ENCODE assay signal across 17 mouse cellular contexts in the genomic region with DNA sequence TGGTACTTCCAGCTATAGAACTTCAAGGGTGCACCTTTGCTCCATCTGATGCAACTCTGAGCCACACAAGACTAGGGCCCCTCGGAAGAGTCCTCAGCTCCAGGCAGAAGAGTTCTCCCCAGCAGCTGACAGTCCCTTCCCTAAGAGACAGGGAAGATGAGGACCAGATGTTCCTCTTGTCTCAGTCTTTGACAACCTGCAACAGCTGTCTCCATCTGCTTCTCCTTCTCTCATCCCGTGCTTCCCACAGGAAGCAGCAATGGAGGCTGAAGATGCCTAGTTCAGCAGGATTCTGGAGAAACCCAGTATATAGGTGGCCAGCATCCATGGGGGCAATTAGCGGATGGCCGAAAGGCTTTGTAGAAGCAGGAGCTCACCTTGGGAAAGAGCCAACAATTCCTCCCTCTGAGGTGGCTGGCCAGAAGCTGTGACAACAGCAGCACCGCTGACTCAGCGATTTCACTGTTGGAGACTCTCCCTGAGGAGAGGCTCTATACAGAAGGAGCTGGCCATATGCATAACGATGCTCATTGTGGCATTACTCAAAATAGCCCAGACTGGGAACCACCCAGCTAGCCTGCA. TPM values are rescaled to one million over a fixed set of nuclear protein-coding genes. Genes with fewer than 3 reads are reported as not detected.
DNase-seq lines count a peak whose midpoint lies in the region; ATAC-seq and TF ChIP-seq lines count a peak whose summit lies in the region.
"Had no signal": no experiment of that assay in that cellular context is flagged by ENCODE, and none has a peak within 500 bp of the region (broad histone marks: within the 10 kb centered on the region; RNA-seq: fewer than 3 reads in every experiment).

No protein-coding gene starts in this region.

- intact Hi-C loops in left cerebral cortex, postnatal 10 days (cut with DNase I): loop anchor here (10.0 kb wide), 2 partner anchors 97 to 153 kb away; no protein-coding TSS in a partner anchor

- H3K4me3 ChIP-seq in forebrain, embryonic 11.5 days (ENCODE audit: low read depth, low read length): no peak overlapping the region
- H3K4me3 ChIP-seq in forebrain, embryonic 16.5 days (replicated peaks; ENCODE audit: low read length): no peak overlapping the region
- H3K4me3 ChIP-seq in liver, postnatal 0 days (ENCODE audit: low read depth, low read length): no peak overlapping the region
- H3K4me3 ChIP-seq in liver, embryonic 12.5 days: no peak overlapping the region
- no peak overlapping the region for H3K4me3 ChIP-seq in CH12.LX (replicated peaks in 1 of 3; ENCODE audit: low read depth in 2 of 3, low read length in 2 of 3, poor library complexity in 1 of 3)
- no peak overlapping the region for H3K4me3 ChIP-seq in limb, embryonic 10.5 days
- H3K4me3 ChIP-seq: stomach, embryonic 15.5 days had no signal

- H3K9me3 ChIP-seq in forebrain, embryonic 11.5 days (ENCODE audit: control insufficient read depth, low read length): no peaks in the 10 kb centered on the region
- H3K9me3 ChIP-seq in forebrain, embryonic 16.5 days (ENCODE audit: control insufficient read depth, low read length): no peaks in the 10 kb centered on the region
- no peaks in the 10 kb centered on the region for H3K9me3 ChIP-seq in liver, postnatal 0 days (ENCODE audit: low read length)
- H3K9me3 ChIP-seq in liver, embryonic 12.5 days (replicated peaks): no peaks in the 10 kb centered on the region
- no peaks in the 10 kb centered on the region for H3K9me3 ChIP-seq in CH12.LX (replicated peaks; ENCODE audit: low read length)
- no peaks in the 10 kb centered on the region for H3K9me3 ChIP-seq in limb, embryonic 10.5 days (replicated peaks)
- H3K9me3 ChIP-seq: stomach, embryonic 15.5 days had no signal

- no peak for TF ChIP-seq CTCF in liver, postnatal 0 days (IDR thresholded peaks at IDR 0.05; ENCODE audit: low read depth)
- no peak for TF ChIP-seq CTCF in CH12.LX (conservative IDR thresholded peaks at IDR 0.05 in 1 of 2, IDR thresholded peaks at IDR 0.05 in 1 of 2; ENCODE audit: low read depth in 2 of 2, low read length in 2 of 2)

- no peak overlapping the region for H3K27ac ChIP-seq in forebrain, embryonic 11.5 days (ENCODE audit: low read depth, low read length)
- no peak overlapping the region for H3K27ac ChIP-seq in forebrain, embryonic 16.5 days (ENCODE audit: low read length)
- no peak overlapping the region for H3K27ac ChIP-seq in liver, postnatal 0 days (ENCODE audit: low read depth)
- H3K27ac ChIP-seq in liver, embryonic 12.5 days: no peak overlapping the region
- no peak overlapping the region for H3K27ac ChIP-seq in CH12.LX (ENCODE audit: insufficient read depth, low read depth)
- H3K27ac ChIP-seq in limb, embryonic 10.5 days: no peak overlapping the region
- H3K27ac ChIP-seq: stomach, embryonic 15.5 days had no signal

- dilution Hi-C loops in CH12.LX (cut with MboI; ENCODE audit: extremely low pct_ligation_motif_present, extremely low pct_unique_long_range_greater_than_20kb, low sequenced_read_pairs): no loop called here

- peaks cover 15% of the 10 kb centered on the region for H3K27me3 ChIP-seq in forebrain, embryonic 11.5 days (ENCODE audit: control insufficient read depth, insufficient read depth, low read length)
- H3K27me3 ChIP-seq in forebrain, embryonic 16.5 days (replicated peaks; ENCODE audit: control insufficient read depth, insufficient read depth, low read length): peaks cover 18% of the 10 kb centered on the region
- peaks cover 20% of the 10 kb centered on the region for H3K27me3 ChIP-seq in liver, postnatal 0 days (ENCODE audit: insufficient read depth, low read length)
- peaks cover 39% of the 10 kb centered on the region for H3K27me3 ChIP-seq in liver, embryonic 12.5 days (replicated peaks)
- H3K27me3 ChIP-seq in CH12.LX (replicated peaks): no peaks in the 10 kb centered on the region
- peaks cover 39% of the 10 kb centered on the region for H3K27me3 ChIP-seq in limb, embryonic 10.5 days (ENCODE audit: low read depth, poor library complexity, severe bottlenecking)

- no peak for TF ChIP-seq RAD21 in CH12.LX (IDR thresholded peaks at IDR 0.05; ENCODE audit: low read depth, low read length)

- peak; percentile 33 for DNase-seq in forebrain, embryonic 11.5 days (ENCODE audit: low spot score)
- DNase-seq in liver, postnatal 0 days: peak; percentile 10
- DNase-seq in CH12.LX (ENCODE audit: extremely low read depth): no peak
- peak; percentile 22 for DNase-seq in limb, embryonic 10.5 days (ENCODE audit: low spot score)
- no peak for DNase-seq in thymus, postnatal 4 days
- DNase-seq in left cerebral cortex, postnatal 10 days (ENCODE audit: extremely low spot score in 1 of 2, low spot score in 2 of 2): no peak
- DNase-seq: B cell, adult 2 months; forebrain, postnatal 0 days; gastrocnemius, postnatal 36 days; lung, postnatal 36 days had no signal

- no peaks in the 10 kb centered on the region; the same call in 1 of the 2 replicates for H3K4me1 ChIP-seq in forebrain, embryonic 11.5 days (replicated peaks; ENCODE audit: control insufficient read depth, insufficient read depth, low read length)
- peaks cover 11% of the 10 kb centered on the region for H3K4me1 ChIP-seq in forebrain, embryonic 16.5 days (replicated peaks; ENCODE audit: control insufficient read depth, insufficient read depth, low read length)
- H3K4me1 ChIP-seq in liver, postnatal 0 days (ENCODE audit: insufficient read depth): no peaks in the 10 kb centered on the region
- no peaks in the 10 kb centered on the region for H3K4me1 ChIP-seq in liver, embryonic 12.5 days
- peaks cover 0 to 9% of the 10 kb centered on the region in 2 experiments; a peak in 1 of 4 replicates for H3K4me1 ChIP-seq in CH12.LX (ENCODE audit: control insufficient read depth in 1 of 2, insufficient read depth in 2 of 2)
- peaks cover 1% of the 10 kb centered on the region for H3K4me1 ChIP-seq in limb, embryonic 10.5 days

- WGBS in forebrain, embryonic 11.5 days: 82% methylated on average over 7 of the region's 7 CpGs
- 73% methylated on average over 7 of the region's 7 CpGs for WGBS in forebrain, embryonic 16.5 days
- WGBS in liver, postnatal 0 days (ENCODE audit: insufficient replicate concordance): 72% methylated on average over 7 of the region's 7 CpGs
- WGBS in liver, embryonic 12.5 days (ENCODE audit: insufficient replicate concordance): 59% methylated on average over 7 of the region's 7 CpGs
- WGBS in limb, embryonic 10.5 days: 81% methylated on average over 7 of the region's 7 CpGs

- no peak overlapping the region for H3K9ac ChIP-seq in forebrain, embryonic 11.5 days (ENCODE audit: low read length)
- H3K9ac ChIP-seq in forebrain, embryonic 16.5 days (replicated peaks; ENCODE audit: low read depth, low read length): no peak overlapping the region
- H3K9ac ChIP-seq in liver, postnatal 0 days (replicated peaks): no peak overlapping the region
- no peak overlapping the region for H3K9ac ChIP-seq in liver, embryonic 12.5 days
- no peak overlapping the region for H3K9ac ChIP-seq in CH12.LX (ENCODE audit: insufficient read depth, low read depth)
- H3K9ac ChIP-seq: forebrain, postnatal 0 days; stomach, embryonic 15.5 days had no signal

- in situ Hi-C loops in CH12.LX (cut with MboI; ENCODE audit: low pct_ligation_motif_present, low pct_unique_long_range_greater_than_20kb, low sequenced_read_pairs): no loop called here

- TF ChIP-seq EP300 in liver, postnatal 0 days (IDR thresholded peaks at IDR 0.05; ENCODE audit: low read depth): no peak
- TF ChIP-seq EP300 in CH12.LX (IDR thresholded peaks at IDR 0.05; ENCODE audit: low read length): no peak

- ATAC-seq in forebrain, embryonic 11.5 days (replicated peaks; ENCODE audit: low FRiP score): no peak
- no peak for ATAC-seq in forebrain, embryonic 16.5 days
- no peak for ATAC-seq in liver, postnatal 0 days
- ATAC-seq in liver, embryonic 12.5 days: no peak
- ATAC-seq: activated CD4-positive, CD25-positive, alpha-beta regulatory T cell, adult 4 months; forebrain, postnatal 0 days had no signal

- no peak for TF ChIP-seq POLR2A in CH12.LX (IDR thresholded peaks at IDR 0.05; ENCODE audit: low read depth, low read length)

- no peak overlapping the region for H3K4me2 ChIP-seq in forebrain, embryonic 11.5 days (ENCODE audit: low read depth, low read length, severe bottlenecking)
- no peak overlapping the region for H3K4me2 ChIP-seq in forebrain, embryonic 16.5 days (ENCODE audit: low read length)
- no peak overlapping the region for H3K4me2 ChIP-seq in liver, postnatal 0 days (ENCODE audit: low read depth, low read length)
- no peak overlapping the region for H3K4me2 ChIP-seq in liver, embryonic 12.5 days
- no peak overlapping the region for H3K4me2 ChIP-seq in CH12.LX (ENCODE audit: insufficient read depth, low read depth, poor library complexity, severe bottlenecking)
- H3K4me2 ChIP-seq: liver, embryonic 11.5 days; stomach, embryonic 15.5 days had no signal

- no peaks in the 10 kb centered on the region for H3K36me3 ChIP-seq in forebrain, embryonic 11.5 days (ENCODE audit: control insufficient read depth, insufficient read depth, low read length)
- no peaks in the 10 kb centered on the region for H3K36me3 ChIP-seq in forebrain, embryonic 16.5 days (ENCODE audit: control insufficient read depth, insufficient read depth)
- H3K36me3 ChIP-seq in liver, postnatal 0 days (replicated peaks; ENCODE audit: insufficient read depth, low read length): no peaks in the 10 kb centered on the region
- no peaks in the 10 kb centered on the region for H3K36me3 ChIP-seq in liver, embryonic 12.5 days
- no peaks in the 10 kb centered on the region for H3K36me3 ChIP-seq in CH12.LX (replicated peaks in 1 of 2; ENCODE audit: control insufficient read depth in 1 of 2, insufficient read depth in 1 of 2, low read length in 1 of 2)
- no peaks in the 10 kb centered on the region for H3K36me3 ChIP-seq in limb, embryonic 10.5 days
- H3K36me3 ChIP-seq: stomach, embryonic 15.5 days had no signal

- no peaks in the 10 kb centered on the region for H3K79me2 ChIP-seq in CH12.LX (replicated peaks; ENCODE audit: control insufficient read depth, extremely low read depth, insufficient read depth, poor library complexity, severe bottlenecking)

TF ChIP-seq in CH12.LX, 34 proteins besides CTCF, POLR2A, EP300 and RAD21:
- TF ChIP-seq MAFK (IDR thresholded peaks at IDR 0.05; ENCODE audit: insufficient replicate concordance, low read length): peak; percentile 95
- no peak for TF ChIP-seq CHD2 (IDR thresholded peaks at IDR 0.05; ENCODE audit: low read length)
TF ChIP-seq in CH12.LX: peak in this region for 1.

RNA-seq across cellular contexts. Expression of gene Kcnk12, which starts 6.2 kb away (rescaled TPM):
- polyA plus RNA-seq in forebrain, embryonic 11.5 days (2014; fragmentation: Nextera tagmentation; extraction: Ambion mirVana): 0.13 TPM in 1 of 2 replicates, not detected in the other
- polyA plus RNA-seq in forebrain, embryonic 16.5 days (2015; fragmentation: Nextera tagmentation; extraction: Ambion mirVana): 0.82 and 1.3 TPM in 2 replicates
- 0.52 and 1.2 TPM in 2 replicates for polyA plus RNA-seq in liver, postnatal 0 days (2015; fragmentation: Nextera tagmentation; extraction: Ambion mirVana)
- polyA plus RNA-seq in liver, embryonic 12.5 days (2016; fragmentation: Nextera tagmentation; extraction: Ambion mirVana): 0.83 and 1.2 TPM in 2 replicates
- total RNA-seq in CH12.LX (2012; rRNA removed): not detected in 2 replicates
- total RNA-seq in CH12.LX (2014; rRNA removed): not detected in 2 replicates
- polyA plus RNA-seq in CH12.LX (2012; ENCODE audit: insufficient read length, low read depth): not detected in 2 replicates
- polyA plus RNA-seq in limb, embryonic 10.5 days (2016; fragmentation: Nextera tagmentation; extraction: Ambion mirVana): not detected in 2 replicates
- 10 to 100 TPM; 26.2 to 27.6 TPM for total RNA-seq in left cerebral cortex, postnatal 10 days (2021)
- total RNA-seq: gastrocnemius, postnatal 36 days; heart, postnatal 25 days had no signal
- polyA plus RNA-seq: activated CD4-positive, CD25-positive, alpha-beta regulatory T cell, adult 4 months; intestine, embryonic 14.5 days had no signal

Comparison
In these comparisons a context has a peak if more than half of its experiments do, and no peak if none do; other contexts are left out.
1. DNase-seq: peak in forebrain, embryonic 11.5 days (single experiment), liver, postnatal 0 days (single experiment) and limb, embryonic 10.5 days (single experiment); none in CH12.LX (single experiment), thymus, postnatal 4 days (single experiment) and left cerebral cortex, postnatal 10 days (0 of 2).